Mouse (Mus musculus): ENCODE data around the gene Dnase2b.

The Dnase2b gene

DNA sequence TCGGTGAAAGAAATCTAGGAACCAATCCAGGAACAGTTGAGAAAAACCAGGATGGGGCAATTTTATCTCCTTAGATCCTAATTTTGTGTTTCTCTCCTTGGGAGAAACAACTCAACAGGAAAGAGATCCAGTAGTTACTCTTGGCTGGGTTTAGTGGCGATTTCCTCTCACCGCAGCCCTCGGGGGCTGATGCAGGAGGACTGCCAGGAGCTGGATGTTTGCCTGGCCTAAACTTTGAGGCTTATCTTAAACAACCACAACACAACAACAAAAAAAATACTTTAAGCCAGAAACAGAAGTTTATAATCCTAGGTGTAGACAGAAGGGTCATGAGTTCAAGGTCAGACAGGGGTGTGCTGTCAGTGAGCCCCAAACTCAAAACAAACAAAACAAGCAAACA lies 3.6 kb downstream of the Dnase2b start:
- no peak for DNase-seq

- DNase-seq = no peak
Measured at GRCm38 (mm10) chr3:146611261-146611660, 4.1 kb downstream of the Dnase2b start.

DNA sequence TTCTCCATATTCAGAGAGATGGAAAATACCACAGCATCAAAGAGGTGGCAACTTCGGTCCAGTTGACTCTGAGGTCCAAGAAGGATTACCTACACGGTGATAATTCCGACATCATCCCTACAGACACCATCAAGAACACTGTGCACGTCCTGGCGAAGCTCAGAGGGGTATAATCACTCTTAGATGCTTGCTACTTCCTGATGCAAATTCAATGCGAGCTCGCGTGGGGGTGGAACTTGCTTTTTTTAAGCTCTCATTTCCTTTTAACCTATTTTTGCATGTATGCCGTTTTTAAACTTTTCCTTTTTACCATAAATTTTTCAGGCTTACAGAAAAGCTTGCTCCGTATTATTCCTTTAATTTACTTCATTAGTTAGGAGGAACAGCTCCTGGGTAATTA lies 5.1 kb downstream of the Dnase2b start:
- DNase-seq = no peak

DNA sequence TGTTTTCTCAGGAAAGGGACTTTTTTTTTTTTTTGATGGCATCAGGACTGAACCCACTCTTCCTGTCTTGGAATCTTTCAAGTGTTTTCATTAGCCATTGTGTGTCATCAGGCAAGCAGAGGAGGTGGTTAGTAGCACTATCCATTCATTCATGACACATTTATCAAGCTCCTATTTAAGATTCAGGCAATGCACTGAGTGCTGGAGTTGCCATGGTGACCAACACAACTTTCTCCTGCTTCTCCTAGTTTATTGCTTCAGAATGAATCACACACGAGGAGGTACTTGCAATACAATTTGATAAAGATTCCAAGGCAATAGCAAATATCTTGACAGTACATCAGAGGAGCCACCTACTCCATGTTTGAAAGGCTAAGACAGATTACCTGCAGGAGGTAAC lies 8.0 kb downstream of the Dnase2b start:
- no peak for DNase-seq

DNA sequence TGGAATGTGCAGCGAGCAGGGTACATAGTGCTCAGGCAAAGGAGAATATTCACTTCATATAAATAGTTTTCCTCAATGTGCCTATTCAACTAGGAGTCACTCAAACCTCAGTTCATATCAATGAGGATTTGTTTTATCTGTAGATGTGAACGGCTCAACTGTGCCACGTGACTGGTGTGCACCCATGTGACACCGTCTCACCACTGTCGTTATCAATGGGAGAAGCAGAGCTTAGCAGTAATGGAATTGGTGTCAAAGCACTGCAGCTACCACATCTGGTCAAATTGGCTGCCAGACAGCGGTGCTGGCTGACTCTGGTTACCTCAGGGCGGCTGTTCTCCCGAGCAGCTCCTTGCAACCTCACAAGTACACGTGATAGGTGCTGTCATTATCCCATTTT lies 10.7 kb downstream of the Dnase2b start:
- DNase-seq = no peak

DNA sequence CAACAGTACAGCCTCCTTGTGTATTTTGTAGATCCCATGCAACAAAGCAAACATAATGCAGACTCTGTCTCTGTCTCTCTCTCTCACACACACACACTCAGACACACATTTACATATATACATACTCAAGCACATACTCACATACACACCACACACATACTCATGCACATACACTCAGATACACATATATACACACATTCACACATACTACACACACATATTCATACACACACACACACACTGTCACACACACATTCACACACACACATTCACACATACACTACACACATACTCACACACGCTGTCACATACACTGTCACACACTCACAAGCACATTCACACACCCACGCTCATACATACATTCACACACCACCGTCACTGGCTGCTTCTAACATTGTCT lies 12.9 kb downstream of the Dnase2b start:
- no peak for DNase-seq

- no peak for DNase-seq
Measured at GRCm38 (mm10) chr3:146601205-146601604, 14.2 kb downstream of the Dnase2b start.

DNA sequence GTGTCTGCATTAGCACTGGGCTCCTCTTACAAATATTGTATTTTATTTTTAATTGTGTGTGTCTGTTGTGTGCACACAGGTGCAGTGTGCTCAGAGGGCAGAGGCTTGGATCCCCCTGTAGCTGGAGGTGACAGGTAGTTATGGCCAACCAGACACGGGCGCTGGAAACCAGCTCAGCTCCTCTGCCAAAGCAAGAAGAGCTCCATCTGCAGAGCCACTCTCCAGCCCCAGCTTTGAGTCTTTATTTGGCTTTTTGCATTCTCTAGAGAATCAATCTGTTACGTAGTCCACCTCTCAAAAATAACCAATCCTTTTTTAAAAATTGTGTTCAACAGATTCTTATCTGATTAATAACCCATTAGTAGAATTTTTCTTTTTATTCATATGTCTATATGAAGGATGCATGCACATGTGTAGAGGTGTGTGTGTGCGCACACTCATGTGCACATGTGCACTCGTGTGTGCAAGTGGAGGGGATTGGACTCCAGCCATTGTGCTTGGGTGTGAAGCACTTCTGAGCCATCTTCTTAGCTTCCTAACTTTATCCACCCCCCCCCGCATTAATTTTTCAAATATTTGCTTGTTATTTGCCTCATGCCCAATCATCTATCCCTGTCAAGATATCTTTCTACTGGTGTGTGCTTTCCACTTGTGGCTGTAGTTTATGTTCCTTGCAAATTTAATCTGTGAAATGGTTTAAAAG lies 16.0 kb downstream of the Dnase2b start:
- DNase-seq = no peak

DNA sequence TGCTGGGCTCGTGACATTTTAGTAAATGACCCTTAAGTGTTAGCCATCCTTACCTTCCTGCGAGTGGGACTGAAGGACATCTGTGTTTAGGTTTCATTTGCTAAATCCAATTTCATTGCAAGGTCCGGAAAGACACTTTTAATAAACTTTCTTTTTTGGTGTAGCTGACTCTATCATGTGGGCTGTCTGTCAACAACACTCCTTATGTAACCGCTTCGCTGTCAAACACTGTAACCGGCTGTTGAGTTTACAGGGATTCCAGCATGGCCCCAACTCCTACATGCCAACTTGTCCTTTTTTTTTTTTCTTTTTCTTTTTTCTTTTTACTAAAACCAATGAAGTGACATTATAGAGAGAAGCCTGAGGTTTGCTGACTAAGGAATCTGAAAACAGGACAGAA lies 17.0 kb downstream of the Dnase2b start:
- DNase-seq = no peak

DNA sequence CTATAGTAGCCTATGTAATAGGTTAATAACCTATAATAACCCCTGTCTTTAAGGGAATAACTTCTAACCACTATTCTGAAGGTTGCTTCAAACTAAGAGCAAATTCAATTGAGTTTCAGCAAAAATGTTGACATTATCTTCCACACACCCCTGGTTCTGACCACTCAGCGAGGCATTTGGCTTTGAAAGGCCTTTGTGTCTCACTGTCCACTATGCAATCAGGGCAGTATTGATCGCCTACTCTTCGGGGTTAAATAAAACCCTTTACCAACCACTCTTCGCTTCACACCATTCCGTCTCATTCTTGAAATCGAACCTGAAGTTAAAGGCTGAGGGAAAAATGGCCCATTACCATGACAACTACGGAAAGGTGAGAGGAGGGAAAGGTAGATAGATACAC lies 18.5 kb downstream of the Dnase2b start:
- DNase-seq = no peak

- DNase-seq = no peak
Measured at GRCm38 (mm10) chr3:146596387-146596786, 19.0 kb downstream of the Dnase2b start.

DNA sequence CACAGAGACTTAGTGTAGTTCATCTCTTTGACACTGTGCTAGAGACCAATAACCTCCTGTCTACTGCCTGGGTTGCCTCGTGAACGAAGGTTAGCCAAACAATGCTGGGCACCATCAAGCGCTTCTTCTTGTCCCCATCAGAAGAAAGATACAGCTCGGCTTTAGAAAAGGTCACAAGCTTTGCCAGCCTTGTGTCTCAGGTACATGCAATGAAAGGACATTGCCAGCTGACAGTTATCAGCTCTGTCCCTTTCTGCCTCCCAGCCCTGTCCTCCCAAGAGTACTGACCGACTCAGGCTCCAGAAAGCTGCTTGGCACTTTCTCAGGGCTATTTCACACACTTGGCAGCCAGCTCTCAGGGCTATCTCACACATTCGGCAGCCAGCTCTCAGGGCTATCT lies 20.0 kb downstream of the Dnase2b start:
- DNase-seq = no peak

DNA sequence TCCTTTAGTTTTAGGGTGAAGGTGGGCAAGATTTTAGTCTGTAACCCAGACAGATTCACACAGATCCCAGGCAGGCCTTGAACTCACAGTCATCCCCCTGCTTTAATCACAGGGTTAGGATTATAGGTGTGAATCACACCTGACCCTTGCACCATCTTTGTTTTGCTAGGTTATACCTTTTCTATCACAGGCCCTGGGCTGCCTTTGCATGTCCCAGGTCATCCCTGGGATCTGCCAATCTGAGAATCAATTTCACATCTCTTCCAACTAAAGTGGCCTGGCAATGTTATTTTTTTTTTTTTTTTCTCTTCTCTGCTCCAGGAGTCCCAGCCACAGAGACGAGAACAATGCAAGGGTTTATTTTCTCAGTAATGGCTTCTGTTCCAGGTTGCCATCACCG lies 23.8 kb downstream of the Dnase2b start:
- DNase-seq = no peak

- DNase-seq = no peak
Measured at GRCm38 (mm10) chr3:146591159-146591558, 24.2 kb downstream of the Dnase2b start.

- no peak for DNase-seq
Measured at GRCm38 (mm10) chr3:146589523-146589922, 25.9 kb downstream of the Dnase2b start.

GRCm38 (mm10) chr3:146586616-146587015 lies 28.8 kb downstream of the Dnase2b start:
- no peak for DNase-seq

DNA sequence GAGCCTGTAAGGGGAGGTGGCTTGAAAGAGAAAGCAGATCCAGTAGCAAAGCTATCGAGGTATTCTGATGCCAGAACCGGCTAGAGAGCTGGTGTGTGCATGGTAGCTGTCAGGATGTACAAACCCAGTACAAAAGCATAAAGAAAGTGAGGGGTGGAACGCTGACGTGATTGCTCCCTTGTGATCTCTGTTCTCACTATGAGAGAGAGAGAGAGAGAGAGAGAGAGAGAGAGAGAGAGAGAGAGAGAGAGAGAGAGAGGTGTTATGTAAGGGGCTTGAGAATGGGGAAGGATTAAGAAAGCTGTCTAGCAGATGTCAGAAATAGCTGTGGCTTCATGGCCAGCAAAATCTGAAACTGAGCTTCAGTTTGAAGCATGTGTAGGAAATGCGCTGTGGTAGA lies 31.5 kb downstream of the Dnase2b start:
- no peak for DNase-seq

DNA sequence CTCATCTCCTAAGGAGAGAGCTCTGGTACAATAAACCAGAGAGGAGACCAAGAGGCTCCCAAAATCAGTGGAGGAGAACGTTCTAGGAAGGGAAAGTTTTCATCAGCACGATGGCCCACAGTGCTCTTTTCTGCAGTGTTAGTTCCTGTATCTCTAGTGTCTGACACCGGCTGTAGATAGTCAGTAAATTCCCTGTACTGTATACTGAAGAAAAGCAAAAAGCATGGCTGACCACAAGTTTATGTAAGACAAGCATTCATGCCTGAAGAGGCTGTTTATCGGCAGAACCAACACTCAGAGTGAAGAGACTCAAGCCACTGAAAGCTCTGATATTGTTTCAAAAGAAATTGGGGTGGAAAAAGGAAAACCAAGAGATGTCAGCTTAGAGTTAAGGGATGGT lies 31.9 kb downstream of the Dnase2b start:
- DNase-seq = no peak

GRCm38 (mm10) chr3:146580039-146580729 lies 35.2 kb downstream of the Dnase2b start:
- no peak for DNase-seq

GRCm38 (mm10) chr3:146577591-146577990 lies 37.8 kb downstream of the Dnase2b start:
- DNase-seq = no peak

GRCm38 (mm10) chr3:146571341-146571740 lies 44.1 kb downstream of the Dnase2b start:
- no peak for DNase-seq

- no peak for DNase-seq
Measured at GRCm38 (mm10) chr3:146570939-146571338, 44.5 kb downstream of the Dnase2b start.

DNA sequence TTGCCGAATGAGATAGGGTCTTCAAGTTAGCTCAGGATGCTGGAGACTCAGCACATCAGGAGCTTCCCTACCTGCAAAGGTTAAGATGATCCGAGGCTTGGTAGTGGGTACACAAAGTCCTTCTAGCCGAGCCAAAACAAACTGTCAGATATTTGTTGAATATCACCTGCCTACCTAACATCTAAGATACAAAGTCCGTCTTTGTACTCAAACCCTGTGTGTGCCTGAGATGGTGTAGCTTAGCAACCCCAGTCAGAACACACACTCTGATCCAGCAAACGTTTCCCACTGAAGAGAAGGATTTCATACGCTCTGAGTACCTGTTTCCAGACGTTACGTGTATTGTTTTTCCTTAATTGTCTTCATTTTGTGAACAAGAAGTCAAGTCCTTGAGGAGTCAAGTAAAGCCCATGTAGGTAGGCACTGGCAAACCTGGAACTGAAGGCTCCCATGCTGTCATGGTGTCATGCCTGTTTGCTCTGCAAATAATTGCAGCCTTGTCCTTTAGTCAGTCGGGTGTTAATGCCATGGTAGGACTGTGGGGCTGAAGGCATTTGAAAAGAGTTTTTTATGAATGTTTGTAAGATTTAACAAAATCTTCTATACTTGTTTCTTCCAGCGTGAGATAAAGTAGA lies 45.1 kb downstream of the Dnase2b start, which contains the start of gene Uox:
TSS of gene Uox (plus strand) at position 279 of the 635 bp plus-strand sequence.
- DNase-seq = no peak

DNA sequence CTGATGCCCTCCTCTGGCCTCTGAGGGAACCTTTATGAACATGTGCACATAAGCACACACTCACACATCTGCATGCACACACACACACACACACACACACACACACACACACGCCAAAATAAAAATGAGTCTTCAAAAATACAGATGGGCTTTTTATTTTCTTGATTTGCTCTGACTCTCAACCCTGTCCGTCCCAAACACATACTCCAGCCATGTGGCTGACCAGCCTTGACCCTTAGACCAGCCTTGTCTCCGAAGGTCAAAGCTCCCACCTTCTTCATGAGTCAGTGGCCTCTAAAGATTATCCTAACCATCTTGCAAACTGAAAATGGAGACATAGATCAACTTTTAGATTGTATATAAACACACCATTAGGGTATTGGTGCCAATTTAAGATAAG lies 45.8 kb downstream of the Dnase2b start:
- no peak for DNase-seq

Data from cerebellum, adult 9-10 months (tissue).